Mouse (Mus musculus): Measurements from ENCODE around the gene Edaradd. TPM values are rescaled to one million over a fixed set of nuclear protein-coding genes. Genes with fewer than 3 reads are reported as not detected.

Edaradd gene
- polyA plus RNA-seq, 1 experiment from 2014 or later, result 0.38 TPM

DNA sequence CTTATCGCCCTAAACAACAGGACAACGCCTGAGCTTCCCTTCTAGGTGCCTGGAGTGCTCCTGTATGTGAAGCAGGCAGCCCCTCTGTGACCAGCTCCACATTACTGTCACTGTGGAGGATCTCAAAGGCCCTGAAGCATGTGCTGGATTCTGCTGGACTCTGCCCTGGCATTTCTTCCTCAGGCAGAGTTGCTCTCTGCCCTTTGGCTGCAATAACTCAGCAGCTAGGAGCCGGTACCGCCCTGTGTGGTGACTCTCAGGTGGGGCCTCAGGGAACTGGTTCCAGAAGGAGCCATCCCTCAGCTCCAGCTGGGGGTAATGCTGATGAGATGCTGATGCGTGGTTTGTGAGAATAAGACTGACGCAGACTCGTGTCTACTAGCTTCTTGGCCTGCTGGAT, 63.5 kb downstream of the Edaradd start:
- H3K4me2 ChIP-seq (ENCODE audit: low read length), result no peak overlapping the region
- no peak overlapping the region for H3K27ac ChIP-seq (replicated peaks in 1 of 2; ENCODE audit: control insufficient read depth in 1 of 2, insufficient read depth in 1 of 2, low read depth in 2 of 2, low read length in 2 of 2)
- no peak overlapping the region for H3K9ac ChIP-seq (ENCODE audit: low read length)
- peaks cover under 1 to 6% of the 10 kb centered on the region in 2 experiments; a peak in 2 of 4 replicates for H3K4me1 ChIP-seq (ENCODE audit: control insufficient read depth in 2 of 2, insufficient read depth in 2 of 2, low read length in 2 of 2)
- 71% methylated on average over 7 of the region's 7 CpGs for WGBS
- no peak overlapping the region for H3K4me3 ChIP-seq (ENCODE audit: control insufficient read depth in 1 of 2, insufficient read depth in 1 of 2, low read depth in 1 of 2, low read length in 2 of 2)
- ATAC-seq (ENCODE audit: insufficient number of reproducible peaks, insufficient read depth, low FRiP score, low read depth), result no peak
- H3K36me3 ChIP-seq (ENCODE audit: control insufficient read depth, insufficient read depth, low read length), result peaks cover 49% of the 10 kb centered on the region
- H3K27me3 ChIP-seq (ENCODE audit: control insufficient read depth, insufficient read depth, low read length), result no peaks in the 10 kb centered on the region
- H3K9me3 ChIP-seq (ENCODE audit: control insufficient read depth, low read length), result no peaks in the 10 kb centered on the region

DNA sequence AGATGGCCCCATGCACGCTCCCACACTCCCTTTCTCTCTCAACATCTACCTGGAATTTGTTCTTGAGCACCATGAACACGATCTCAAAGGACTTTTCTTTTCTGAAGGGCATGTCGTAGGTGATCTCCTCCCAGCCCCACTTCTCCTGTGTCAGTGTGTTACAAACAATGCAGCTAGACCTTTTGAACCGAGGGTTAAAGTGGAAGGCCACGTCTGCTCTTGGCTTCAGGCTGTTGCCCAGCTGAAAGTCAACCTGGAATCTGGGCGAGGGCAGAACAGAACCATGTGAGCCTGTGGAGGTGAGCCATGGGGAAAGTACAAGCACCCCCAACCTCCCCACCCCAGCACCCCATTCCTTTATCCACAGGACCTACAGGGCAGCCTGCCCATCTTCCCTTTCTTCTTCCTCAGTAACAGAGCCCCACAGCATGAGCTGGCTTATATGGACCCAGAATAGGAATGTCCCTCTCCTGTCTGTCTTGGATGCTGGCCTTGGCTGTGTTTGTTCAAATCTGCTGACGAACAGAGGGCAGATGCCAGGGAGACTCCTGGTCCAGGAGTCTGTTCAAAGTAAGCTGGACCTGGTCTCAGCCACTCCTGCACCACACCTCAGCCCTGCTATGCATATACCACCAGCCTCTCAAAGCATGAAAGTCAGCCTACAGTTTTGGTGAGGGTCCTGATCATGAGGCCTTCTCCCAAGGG, 65.4 kb downstream of the Edaradd start:
- WGBS, result 84% methylated on average over 7 of the region's 7 CpGs
- Histone ChIP-seq H3K4me1 (ENCODE audit: control insufficient read depth in 2 of 2, insufficient read depth in 2 of 2, low read length in 2 of 2) (peaks cover 0 to 3% of the 10 kb centered on the region in 2 experiments; a peak in 1 of 4 replicates), H3K9me3 (ENCODE audit: control insufficient read depth, low read length) (no peaks in the 10 kb centered on the region), H3K4me3 (ENCODE audit: control insufficient read depth in 1 of 2, insufficient read depth in 1 of 2, low read depth in 1 of 2, low read length in 2 of 2) (no peak overlapping the region), H3K36me3 (ENCODE audit: control insufficient read depth, insufficient read depth, low read length) (peaks cover 62% of the 10 kb centered on the region), H3K27me3 (ENCODE audit: control insufficient read depth, insufficient read depth, low read length) (no peaks in the 10 kb centered on the region), H3K4me2 (ENCODE audit: low read length) (no peak overlapping the region), H3K27ac (replicated peaks in 1 of 2; ENCODE audit: control insufficient read depth in 1 of 2, insufficient read depth in 1 of 2, low read depth in 2 of 2, low read length in 2 of 2) (no peak overlapping the region), H3K9ac (ENCODE audit: low read length) (no peak overlapping the region)
- ATAC-seq (ENCODE audit: insufficient number of reproducible peaks, insufficient read depth, low FRiP score, low read depth), result no peak

DNA sequence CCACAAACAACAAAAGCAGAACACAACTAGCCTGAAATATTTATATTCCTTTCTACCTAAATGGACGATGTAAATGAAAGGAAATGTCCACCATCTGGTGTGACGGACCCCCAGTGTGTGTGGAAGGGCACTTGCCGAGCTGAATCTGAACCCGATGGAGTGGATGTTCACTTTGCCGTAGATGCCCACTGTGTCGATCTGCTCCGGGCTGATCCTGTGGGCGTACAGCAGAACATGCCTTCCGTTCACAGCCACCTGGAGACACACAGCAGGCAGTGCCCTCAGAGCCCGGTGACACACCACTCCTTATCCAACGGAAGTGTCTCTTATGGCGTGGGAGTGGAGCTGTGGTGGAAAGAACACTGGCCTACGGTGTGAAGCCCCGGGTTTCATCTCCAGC, 67.1 kb downstream of the Edaradd start:
- Histone ChIP-seq H3K27ac (replicated peaks in 1 of 2; ENCODE audit: control insufficient read depth in 1 of 2, insufficient read depth in 1 of 2, low read depth in 2 of 2, low read length in 2 of 2) (no peak overlapping the region), H3K4me1 (ENCODE audit: control insufficient read depth in 2 of 2, insufficient read depth in 2 of 2, low read length in 2 of 2) (no peaks in the 10 kb centered on the region; a peak in 1 of 4 replicates), H3K9ac (ENCODE audit: low read length) (no peak overlapping the region), H3K4me2 (ENCODE audit: low read length) (no peak overlapping the region), H3K36me3 (ENCODE audit: control insufficient read depth, insufficient read depth, low read length) (peaks cover 61% of the 10 kb centered on the region), H3K4me3 (ENCODE audit: control insufficient read depth in 1 of 2, insufficient read depth in 1 of 2, low read depth in 1 of 2, low read length in 2 of 2) (no peak overlapping the region), H3K9me3 (ENCODE audit: control insufficient read depth, low read length) (no peaks in the 10 kb centered on the region), H3K27me3 (ENCODE audit: control insufficient read depth, insufficient read depth, low read length) (no peaks in the 10 kb centered on the region)
- 88% methylated on average over 14 of the region's 14 CpGs for WGBS
- no peak for ATAC-seq (ENCODE audit: insufficient number of reproducible peaks, insufficient read depth, low FRiP score, low read depth)

DNA sequence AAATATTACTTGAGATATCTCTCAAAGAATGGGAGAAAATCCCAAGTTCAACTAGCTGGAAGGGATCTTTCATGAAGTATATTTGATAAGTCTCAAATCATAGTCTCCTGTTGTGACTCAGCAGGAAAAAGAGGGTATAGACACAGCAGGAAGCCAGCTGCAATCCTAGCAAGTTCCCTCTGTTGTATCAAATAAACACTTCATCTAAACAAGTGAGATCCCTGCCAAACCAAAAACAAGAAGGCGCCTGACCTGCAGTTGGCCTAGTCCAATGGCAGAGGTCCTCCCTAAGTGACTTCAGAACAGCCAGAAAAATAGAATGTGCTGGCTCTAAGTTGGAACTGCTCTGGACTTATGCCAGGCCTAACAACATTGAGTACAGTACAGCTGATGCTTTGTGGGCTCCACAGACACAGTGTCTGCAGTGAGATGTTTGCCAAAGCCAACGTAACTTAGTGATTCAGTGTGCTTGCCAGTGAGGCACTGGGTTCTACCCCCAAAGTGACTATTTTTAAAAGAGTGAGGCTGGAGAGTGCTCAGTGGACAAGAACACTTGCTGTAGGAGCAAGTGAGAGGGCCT, 78.1 kb downstream of the Edaradd start:
- H3K27me3 ChIP-seq (ENCODE audit: control insufficient read depth, insufficient read depth, low read length), result no peaks in the 10 kb centered on the region
- peak; percentile 43; the same call in 1 of the 2 replicates for ATAC-seq (ENCODE audit: insufficient number of reproducible peaks, insufficient read depth, low FRiP score, low read depth)
- 68% methylated on average over 2 of the region's 2 CpGs for WGBS
- no peak overlapping the region for H3K27ac ChIP-seq (replicated peaks in 1 of 2; ENCODE audit: control insufficient read depth in 1 of 2, insufficient read depth in 1 of 2, low read depth in 2 of 2, low read length in 2 of 2)
- peaks cover 66% of the 10 kb centered on the region for H3K36me3 ChIP-seq (ENCODE audit: control insufficient read depth, insufficient read depth, low read length)
- H3K4me2 ChIP-seq (ENCODE audit: low read length), result no peak overlapping the region
- no peak overlapping the region for H3K4me3 ChIP-seq (ENCODE audit: control insufficient read depth in 1 of 2, insufficient read depth in 1 of 2, low read depth in 1 of 2, low read length in 2 of 2)
- peaks cover 2 to 6% of the 10 kb centered on the region in 2 experiments; a peak in 2 of 4 replicates for H3K4me1 ChIP-seq (ENCODE audit: control insufficient read depth in 2 of 2, insufficient read depth in 2 of 2, low read length in 2 of 2)
- H3K9me3 ChIP-seq (ENCODE audit: control insufficient read depth, low read length), result no peaks in the 10 kb centered on the region
- no peak overlapping the region for H3K9ac ChIP-seq (ENCODE audit: low read length)

DNA sequence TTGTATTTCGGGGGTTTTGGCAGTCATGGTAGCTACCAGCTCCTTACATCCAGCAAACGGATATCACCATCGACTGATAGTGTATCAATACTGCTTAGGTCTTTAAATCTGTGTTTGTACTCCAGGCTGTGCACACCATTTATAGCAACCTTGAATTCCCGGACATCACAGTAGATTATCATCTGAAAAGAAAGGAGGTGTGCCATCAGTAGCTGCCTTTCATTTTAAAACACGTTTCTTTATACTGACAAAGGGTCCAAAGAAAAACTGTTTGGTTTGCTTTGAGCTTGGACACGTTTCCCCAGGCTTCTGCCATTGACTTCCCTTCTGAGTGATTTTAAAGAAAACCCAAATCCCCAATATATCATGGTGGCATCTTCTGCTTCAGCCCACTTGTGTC, 79.4 kb downstream of the Edaradd start:
- Histone ChIP-seq H3K27me3 (ENCODE audit: control insufficient read depth, insufficient read depth, low read length) (no peaks in the 10 kb centered on the region), H3K36me3 (ENCODE audit: control insufficient read depth, insufficient read depth, low read length) (peaks cover 64% of the 10 kb centered on the region), H3K4me1 (ENCODE audit: control insufficient read depth in 2 of 2, insufficient read depth in 2 of 2, low read length in 2 of 2) (peaks cover 2 to 6% of the 10 kb centered on the region in 2 experiments; a peak in 2 of 4 replicates), H3K4me3 (ENCODE audit: control insufficient read depth in 1 of 2, insufficient read depth in 1 of 2, low read depth in 1 of 2, low read length in 2 of 2) (no peak overlapping the region), H3K27ac (replicated peaks in 1 of 2; ENCODE audit: control insufficient read depth in 1 of 2, insufficient read depth in 1 of 2, low read depth in 2 of 2, low read length in 2 of 2) (no peak overlapping the region), H3K4me2 (ENCODE audit: low read length) (no peak overlapping the region), H3K9ac (ENCODE audit: low read length) (no peak overlapping the region), H3K9me3 (ENCODE audit: control insufficient read depth, low read length) (no peaks in the 10 kb centered on the region)
- ATAC-seq (ENCODE audit: insufficient number of reproducible peaks, insufficient read depth, low FRiP score, low read depth), result no peak
- 88% methylated on average over 6 of the region's 6 CpGs for WGBS

DNA sequence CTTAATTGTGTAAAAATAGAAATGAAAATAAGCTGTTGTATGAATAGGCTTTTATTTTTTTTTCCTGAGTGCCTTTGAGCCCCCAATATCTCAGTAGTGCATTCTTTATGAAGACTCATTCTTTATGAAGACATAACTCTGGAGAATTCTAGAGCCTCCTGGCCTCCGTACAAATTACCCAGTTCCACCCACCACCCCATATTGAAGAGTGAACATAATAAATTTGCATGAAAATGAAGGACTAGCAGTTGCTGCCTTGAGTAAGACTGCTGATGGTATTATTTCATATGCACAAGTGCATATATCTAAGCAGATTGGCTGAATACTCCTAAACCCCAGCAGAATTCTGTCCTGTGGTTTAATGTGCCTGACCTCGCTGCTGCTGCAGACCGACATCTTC, 80.7 kb downstream of the Edaradd start:
- peaks cover 71% of the 10 kb centered on the region for H3K36me3 ChIP-seq (ENCODE audit: control insufficient read depth, insufficient read depth, low read length)
- no peaks in the 10 kb centered on the region for H3K9me3 ChIP-seq (ENCODE audit: control insufficient read depth, low read length)
- H3K4me3 ChIP-seq (ENCODE audit: control insufficient read depth in 1 of 2, insufficient read depth in 1 of 2, low read depth in 1 of 2, low read length in 2 of 2), result no peak overlapping the region
- WGBS, result 96% methylated on average over 3 of the region's 3 CpGs
- peaks cover 2 to 6% of the 10 kb centered on the region in 2 experiments; a peak in 2 of 4 replicates for H3K4me1 ChIP-seq (ENCODE audit: control insufficient read depth in 2 of 2, insufficient read depth in 2 of 2, low read length in 2 of 2)
- no peak overlapping the region for H3K27ac ChIP-seq (replicated peaks in 1 of 2; ENCODE audit: control insufficient read depth in 1 of 2, insufficient read depth in 1 of 2, low read depth in 2 of 2, low read length in 2 of 2)
- H3K27me3 ChIP-seq (ENCODE audit: control insufficient read depth, insufficient read depth, low read length), result no peaks in the 10 kb centered on the region
- ATAC-seq (ENCODE audit: insufficient number of reproducible peaks, insufficient read depth, low FRiP score, low read depth), result no peak
- no peak overlapping the region for H3K9ac ChIP-seq (ENCODE audit: low read length)
- H3K4me2 ChIP-seq (ENCODE audit: low read length), result no peak overlapping the region

DNA sequence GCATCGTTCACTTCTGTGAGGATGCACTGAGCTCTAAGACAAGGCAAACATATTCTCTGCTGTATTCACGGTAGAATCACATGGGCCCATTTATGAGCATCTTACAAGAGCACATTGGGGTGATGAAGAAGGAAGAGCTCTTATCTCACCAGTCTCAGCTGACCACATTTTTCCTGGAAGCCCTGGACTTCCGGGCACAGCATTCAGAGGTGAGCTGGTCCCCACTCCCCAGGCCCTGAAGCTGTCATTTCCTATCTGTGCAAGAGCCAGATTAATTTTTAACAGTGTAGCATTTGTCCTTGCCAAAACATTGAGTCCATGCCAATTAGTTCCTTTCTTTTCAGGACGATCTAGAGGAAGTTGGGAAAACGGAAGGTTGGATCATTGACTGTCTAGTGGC, 86.4 kb downstream of the Edaradd start:
- Histone ChIP-seq H3K4me2 (ENCODE audit: low read length) (no peak overlapping the region), H3K9ac (ENCODE audit: low read length) (no peak overlapping the region), H3K27me3 (ENCODE audit: control insufficient read depth, insufficient read depth, low read length) (no peaks in the 10 kb centered on the region), H3K4me1 (ENCODE audit: control insufficient read depth in 2 of 2, insufficient read depth in 2 of 2, low read length in 2 of 2) (no peaks in the 10 kb centered on the region), H3K36me3 (ENCODE audit: control insufficient read depth, insufficient read depth, low read length) (peaks cover 96% of the 10 kb centered on the region), H3K27ac (replicated peaks in 1 of 2; ENCODE audit: control insufficient read depth in 1 of 2, insufficient read depth in 1 of 2, low read depth in 2 of 2, low read length in 2 of 2) (no peak overlapping the region), H3K4me3 (ENCODE audit: control insufficient read depth in 1 of 2, insufficient read depth in 1 of 2, low read depth in 1 of 2, low read length in 2 of 2) (no peak overlapping the region), H3K9me3 (ENCODE audit: control insufficient read depth, low read length) (no peaks in the 10 kb centered on the region)
- WGBS, result 81% methylated on average over 5 of the region's 5 CpGs
- ATAC-seq (ENCODE audit: insufficient number of reproducible peaks, insufficient read depth, low FRiP score, low read depth), result no peak

Data from heart, embryonic 14.5 days (tissue).